Mouse (Mus musculus) heart, embryonic 16.5 days (tissue): ENCODE results near the gene Tfpi2. TPM values are rescaled to one million over a fixed set of nuclear protein-coding genes. Genes with fewer than 3 reads are reported as not detected.

Source experiments
- ATAC-seq: fragments of 200-750 bp; cut with Nextera tagmentation; replicated peaks from 2 replicates; pipeline ENCODE4 v1.8.0; 2017; ENCODE audit warnings: moderate number of reproducible peaks; ENCODE audit not compliant: insufficient read depth, low FRiP score; ENCODE audit errors: extremely low read depth
- H3K27ac ChIP-seq: fragments of 300-500 bp; sonication (generic); 2 replicates; pipeline ENCODE4 v1.5.1; 2014; ENCODE audit warnings: mild to moderate bottlenecking, low read length, control low read depth, moderate library complexity
- H3K27me3 ChIP-seq: fragments of 300-500 bp; sonication (generic); 2 replicates; pipeline ENCODE4 v1.6.1; 2014; ENCODE audit warnings: low read length, mixed read lengths; ENCODE audit not compliant: control insufficient read depth, insufficient read depth
- H3K36me3 ChIP-seq: fragments of 300-500 bp; sonication (generic); 2 replicates; pipeline ENCODE4 v1.6.1; 2014; ENCODE audit not compliant: control insufficient read depth, insufficient read depth
- H3K4me1 ChIP-seq: fragments of 300-500 bp; sonication (generic); 2 replicates; pipeline ENCODE4 v1.6.1; 2014; ENCODE audit warnings: low read length, mixed read lengths; ENCODE audit not compliant: control insufficient read depth, insufficient read depth
- H3K4me2 ChIP-seq: fragments of 300-500 bp; sonication (generic); 2 replicates; pipeline ENCODE4 v1.6.1; 2014; ENCODE audit warnings: low read depth, mild to moderate bottlenecking, control low read depth, low read length
- H3K4me3 ChIP-seq: fragments of 300-500 bp; sonication (generic); 2 replicates; pipeline ENCODE4 v1.5.1; 2014; ENCODE audit warnings: mild to moderate bottlenecking, control low read depth, low read length
- H3K9ac ChIP-seq: fragments of 300-500 bp; sonication (generic); 2 replicates; pipeline ENCODE4 v1.6.1; 2014; ENCODE audit warnings: low read length, control low read depth
- H3K9me3 ChIP-seq: fragments of 300-500 bp; sonication (generic); replicated peaks from 2 replicates; pipeline ENCODE4 v1.6.1; 2016; ENCODE audit warnings: low read length; ENCODE audit not compliant: control insufficient read depth
- WGBS: fragments of 180-500 bp; shearing (Covaris S2); extraction: QIAGEN DNeasy Blood & Tissue Kit; methylation state at CpG from one replicate; pipeline ENCODE4 v1.1.7; 2014; 5-methylcytosine and 5-hydroxymethylcytosine counted together
- polyA plus RNA-seq: library from polyadenylated mRNA; unstranded; fragments of >200 nt; fragmentation: Nextera tagmentation; extraction: Ambion mirVana; gene quantifications from 2 replicates; pipeline ENCODE4 v1.2.1, GENCODE M21; 2015

Gene Tfpi2
- polyA plus RNA-seq, 1 experiment from 2014 or later = 5.1 TPM

GRCm38 (mm10) chr6:4000716-4001115, 12.0 kb upstream of the Tfpi2 start:
- ATAC-seq = no peak
- no peaks in the 10 kb centered on the region for H3K36me3 ChIP-seq

GRCm38 (mm10) chr6:3999296-3999695, 10.6 kb upstream of the Tfpi2 start:
- Histone ChIP-seq H3K4me3 (no peak overlapping the region), H3K36me3 (no peaks in the 10 kb centered on the region), H3K27me3 (no peaks in the 10 kb centered on the region), H3K9ac (no peak overlapping the region), H3K27ac (no peak overlapping the region), H3K4me2 (no peak overlapping the region), H3K4me1 (no peaks in the 10 kb centered on the region), H3K9me3 (no peaks in the 10 kb centered on the region)
- 62% methylated on average over 6 of the region's 6 CpGs for WGBS
- ATAC-seq = no peak

More at GRCm38 (mm10) chr6:4000716-4001115, 12.0 kb upstream of the Tfpi2 start:
- no peaks in the 10 kb centered on the region for H3K4me1 ChIP-seq
- H3K4me2 ChIP-seq = no peak overlapping the region
- no peak overlapping the region for H3K27ac ChIP-seq
- H3K4me3 ChIP-seq = no peak overlapping the region
- H3K27me3 ChIP-seq = no peaks in the 10 kb centered on the region
- WGBS = 72% methylated on average over 3 of the region's 3 CpGs
- H3K9ac ChIP-seq = no peak overlapping the region
- H3K9me3 ChIP-seq = no peaks in the 10 kb centered on the region

DNA sequence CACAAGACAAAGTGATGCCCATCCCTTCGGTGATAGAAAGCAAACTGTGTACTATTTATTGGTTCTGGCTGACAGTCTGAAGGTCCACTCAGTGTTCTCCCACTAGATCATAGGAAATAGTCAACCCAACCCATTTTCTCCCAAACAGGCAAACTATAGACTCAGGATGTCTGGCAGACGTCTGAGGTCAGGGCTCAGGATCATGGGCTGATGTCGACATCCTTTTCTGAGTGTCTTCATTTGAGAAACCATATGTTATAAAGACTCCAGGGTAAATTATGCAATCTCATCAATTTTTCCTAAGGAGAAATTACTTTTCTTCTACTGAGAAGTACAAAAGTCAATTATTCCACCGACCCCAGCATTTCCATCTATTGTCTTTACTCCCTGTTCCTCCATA, 9.4 kb upstream of the Tfpi2 start:
- Histone ChIP-seq H3K4me1 (no peaks in the 10 kb centered on the region), H3K27ac (no peak overlapping the region), H3K36me3 (no peaks in the 10 kb centered on the region), H3K9ac (no peak overlapping the region), H3K9me3 (no peaks in the 10 kb centered on the region), H3K4me3 (no peak overlapping the region), H3K4me2 (no peak overlapping the region), H3K27me3 (no peaks in the 10 kb centered on the region)
- WGBS = 68% methylated on average over 4 of the region's 4 CpGs
- ATAC-seq = no peak

DNA sequence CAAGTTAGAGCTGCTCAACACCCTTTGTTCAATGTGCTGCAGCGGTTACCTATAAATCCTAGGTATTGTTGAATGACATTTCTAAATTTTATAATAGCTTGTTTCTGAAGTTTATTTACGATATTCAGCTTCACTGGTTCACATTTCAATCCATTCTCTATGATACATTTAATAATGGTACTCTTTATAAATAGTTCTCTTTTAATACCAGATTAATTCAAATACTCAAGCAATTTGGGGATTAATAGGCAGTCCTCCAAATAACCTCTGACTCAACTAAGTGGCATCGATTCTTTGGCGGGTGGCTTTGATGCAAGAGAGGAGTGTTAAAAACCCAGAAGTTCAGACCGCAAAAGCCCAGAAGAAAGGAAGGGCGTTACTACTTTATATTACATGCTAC, 4.8 kb upstream of the Tfpi2 start, which contains the start of gene Gngt1:
Gngt1 (plus strand) TSS at position 301 of the 400 bp plus-strand sequence.
- no peak within 1 kb of the TSS for H3K4me2 ChIP-seq
- H3K9ac ChIP-seq = no peak within 1 kb of the TSS
- H3K9me3 ChIP-seq = no peaks in the 10 kb centered on the region
- H3K4me3 ChIP-seq = no peak within 1 kb of the TSS
- 82% methylated on average over 6 of the region's 6 CpGs for WGBS
- no peaks in the 10 kb centered on the region for H3K27me3 ChIP-seq
- no peaks in the 10 kb centered on the region for H3K4me1 ChIP-seq
- no peak within 1 kb of the TSS for H3K27ac ChIP-seq
- H3K36me3 ChIP-seq = no peaks in the 10 kb centered on the region
- no peak for ATAC-seq

DNA sequence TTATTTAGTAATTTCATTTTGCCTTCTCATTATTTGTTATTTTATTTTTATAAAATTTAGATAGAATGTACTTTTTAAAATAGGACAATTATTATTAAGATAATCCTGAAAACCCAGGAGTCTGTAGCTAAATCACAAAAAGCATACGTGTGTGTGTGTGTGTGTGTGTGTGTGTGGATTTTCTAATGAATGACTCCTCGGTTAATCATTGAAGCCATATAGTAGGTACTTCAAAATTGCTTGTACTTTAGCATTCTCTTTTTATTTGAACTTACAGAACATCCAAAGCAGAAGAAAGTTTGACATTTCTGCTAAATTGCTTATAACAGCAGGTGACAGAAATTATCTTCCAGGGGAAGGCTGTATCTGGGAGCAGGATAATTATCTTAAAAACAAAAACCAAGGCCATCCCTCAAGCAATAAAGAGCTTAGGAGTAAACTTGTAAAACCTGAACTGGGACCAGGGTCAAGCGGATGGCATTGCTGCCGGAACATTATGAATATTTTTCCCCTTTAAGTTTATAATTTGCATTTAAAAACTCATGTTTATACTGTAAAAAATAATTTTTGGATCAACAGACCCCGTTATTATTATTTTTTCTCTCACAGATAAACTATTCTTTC, 5.9 kb downstream of the Tfpi2 start:
- Histone ChIP-seq H3K27me3 (no peaks in the 10 kb centered on the region), H3K27ac (no peak overlapping the region), H3K4me2 (no peak overlapping the region), H3K36me3 (no peaks in the 10 kb centered on the region), H3K9me3 (no peaks in the 10 kb centered on the region), H3K4me3 (no peak overlapping the region), H3K4me1 (no peaks in the 10 kb centered on the region), H3K9ac (no peak overlapping the region)
- WGBS = 84% methylated on average over 5 of the region's 5 CpGs
- no peak for ATAC-seq

GRCm38 (mm10) chr6:3973679-3974078, 15.0 kb downstream of the Tfpi2 start:
- Histone ChIP-seq H3K9me3 (no peaks in the 10 kb centered on the region), H3K4me1 (no peaks in the 10 kb centered on the region), H3K27ac (no peak overlapping the region), H3K4me3 (no peak overlapping the region), H3K4me2 (no peak overlapping the region), H3K36me3 (no peaks in the 10 kb centered on the region), H3K9ac (no peak overlapping the region), H3K27me3 (no peaks in the 10 kb centered on the region)
- ATAC-seq = no peak
- 48% methylated on average over 1 of the region's 1 CpGs for WGBS

- Histone ChIP-seq H3K9ac (peak overlapping the region; percentile 64), H3K4me3 (peak overlapping the region; percentile 51), H3K4me2 (peak overlapping the region; percentile 66), H3K4me1 (no peaks in the 10 kb centered on the region; the same call in 1 of the 2 replicates), H3K27me3 (no peaks in the 10 kb centered on the region), H3K9me3 (no peaks in the 10 kb centered on the region), H3K36me3 (no peaks in the 10 kb centered on the region), H3K27ac (no peak overlapping the region)
- ATAC-seq = peak; percentile 49; the same call in 1 of the 2 replicates
- 13% methylated on average over 31 of the region's 31 CpGs for WGBS
Measured at GRCm38 (mm10) chr6:3967676-3968626, 20.8 kb downstream of the Tfpi2 start.

- no peak overlapping the region for H3K4me3 ChIP-seq
- no peak overlapping the region for H3K4me2 ChIP-seq
- no peaks in the 10 kb centered on the region for H3K9me3 ChIP-seq
- no peaks in the 10 kb centered on the region for H3K27me3 ChIP-seq
- 57% methylated on average over 4 of the region's 4 CpGs for WGBS
- ATAC-seq = no peak
- H3K36me3 ChIP-seq = no peaks in the 10 kb centered on the region
- no peak overlapping the region for H3K9ac ChIP-seq
- no peaks in the 10 kb centered on the region for H3K4me1 ChIP-seq
- H3K27ac ChIP-seq = no peak overlapping the region
Measured at GRCm38 (mm10) chr6:3954969-3955368, 33.8 kb downstream of the Tfpi2 start.

- Histone ChIP-seq H3K9ac (no peak overlapping the region), H3K27ac (no peak overlapping the region), H3K36me3 (no peaks in the 10 kb centered on the region), H3K4me1 (peaks cover 6% of the 10 kb centered on the region), H3K4me2 (no peak overlapping the region), H3K9me3 (no peaks in the 10 kb centered on the region), H3K4me3 (no peak overlapping the region), H3K27me3 (no peaks in the 10 kb centered on the region)
- ATAC-seq = no peak
- WGBS = 32% methylated on average over 1 of the region's 1 CpGs
Measured at GRCm38 (mm10) chr6:3936140-3936714, 52.5 kb downstream of the Tfpi2 start.
